8 mouse cellular contexts compared by ENCODE assay signal in genomic region chr10:42680582-42681001, GRCm38 (mm10).
DNase-seq lines count a peak whose midpoint lies in the region; ATAC-seq and TF ChIP-seq lines count a peak whose summit lies in the region.

No protein-coding gene starts in this region.

- H3K9me3 ChIP-seq in forebrain, embryonic 10.5 days, result no peaks in the 10 kb centered on the region
- H3K9me3 ChIP-seq in forebrain, embryonic 16.5 days (ENCODE audit: control insufficient read depth, low read length), result peaks cover 2% of the 10 kb centered on the region; the same call in 1 of the 2 replicates
- no peaks in the 10 kb centered on the region for H3K9me3 ChIP-seq in ES-Bruce4 (replicated peaks; ENCODE audit: control insufficient read depth, insufficient read depth, low read length, poor library complexity, severe bottlenecking)

- no peak for TF ChIP-seq POLR2A in ES-Bruce4 (IDR thresholded peaks at IDR 0.05; ENCODE audit: insufficient read depth, low read length)

- H3K4me3 ChIP-seq in forebrain, embryonic 10.5 days, result peak overlapping the region; percentile 83; the same call in 1 of the 2 replicates
- no peak overlapping the region for H3K4me3 ChIP-seq in forebrain, embryonic 16.5 days (replicated peaks; ENCODE audit: low read length)
- H3K4me3 ChIP-seq in ES-Bruce4 (ENCODE audit: low read depth, low read length), result peak overlapping the region; percentile 46

- no peak overlapping the region; the same call in 1 of the 2 replicates for H3K4me2 ChIP-seq in forebrain, embryonic 16.5 days (ENCODE audit: low read length)

- peaks cover 15% of the 10 kb centered on the region; the same call in 1 of the 2 replicates for H3K27me3 ChIP-seq in forebrain, embryonic 10.5 days (ENCODE audit: poor library complexity, severe bottlenecking)
- H3K27me3 ChIP-seq in forebrain, embryonic 16.5 days (replicated peaks; ENCODE audit: control insufficient read depth, insufficient read depth, low read length), result no peaks in the 10 kb centered on the region
- no peaks in the 10 kb centered on the region for H3K27me3 ChIP-seq in ES-Bruce4 (ENCODE audit: control insufficient read depth, insufficient read depth, low read length, poor library complexity, severe bottlenecking)

- no peak for TF ChIP-seq EP300 in ES-Bruce4 (IDR thresholded peaks at IDR 0.05; ENCODE audit: insufficient read depth, low read depth, low read length)

- peaks cover 10% of the 10 kb centered on the region for H3K36me3 ChIP-seq in forebrain, embryonic 10.5 days (replicated peaks)
- peaks cover 8% of the 10 kb centered on the region for H3K36me3 ChIP-seq in forebrain, embryonic 16.5 days (ENCODE audit: control insufficient read depth, insufficient read depth)
- H3K36me3 ChIP-seq in ES-Bruce4 (ENCODE audit: control insufficient read depth, insufficient read depth, low read length, poor library complexity, severe bottlenecking), result no peaks in the 10 kb centered on the region

- no peak for ATAC-seq in forebrain, embryonic 16.5 days
- ATAC-seq in hematopoietic stem cell, adult 5-6 weeks (replicated peaks in 1 of 2; ENCODE audit: insufficient read depth in 1 of 2, low FRiP score in 2 of 2, low TSS enrichment in 1 of 2, low read depth in 1 of 2, poor library complexity in 2 of 2, severe bottlenecking in 2 of 2), result peak; percentile 30; a peak in 1 of 4 replicates
- peak; percentile 44 for ATAC-seq in megakaryocyte, adult 5-6 weeks (ENCODE audit: poor library complexity, severe bottlenecking)

- peaks cover 34% of the 10 kb centered on the region for H3K4me1 ChIP-seq in forebrain, embryonic 10.5 days
- H3K4me1 ChIP-seq in forebrain, embryonic 16.5 days (replicated peaks; ENCODE audit: control insufficient read depth, insufficient read depth, low read length), result peaks cover 17% of the 10 kb centered on the region
- H3K4me1 ChIP-seq in ES-Bruce4 (ENCODE audit: control insufficient read depth, insufficient read depth, low read length), result no peaks in the 10 kb centered on the region

- no peak for TF ChIP-seq CTCF in ES-Bruce4 (IDR thresholded peaks at IDR 0.05; ENCODE audit: low read depth, low read length)

- WGBS in forebrain, embryonic 10.5 days, result 9% methylated on average over 6 of the region's 6 CpGs
- WGBS in forebrain, embryonic 16.5 days, result 17% methylated on average over 6 of the region's 6 CpGs

- no peak for DNase-seq in forebrain, embryonic 10.5 days (ENCODE audit: extremely low spot score, low spot score)
- no peak for DNase-seq in Muller cell, postnatal 12 days (ENCODE audit: inconsistent ontology term)
- DNase-seq in cerebellum, postnatal 10 days, result no peak
- no peak for DNase-seq in spleen, adult 12 weeks (ENCODE audit: low spot score)

- no peak overlapping the region for H3K9ac ChIP-seq in forebrain, embryonic 16.5 days (replicated peaks; ENCODE audit: low read depth, low read length)
- no peak overlapping the region for H3K9ac ChIP-seq in ES-Bruce4 (ENCODE audit: low read depth, poor library complexity, severe bottlenecking)

- H3K27ac ChIP-seq in forebrain, embryonic 10.5 days, result no peak overlapping the region
- H3K27ac ChIP-seq in forebrain, embryonic 16.5 days (ENCODE audit: low read length), result no peak overlapping the region
- H3K27ac ChIP-seq in ES-Bruce4 (ENCODE audit: insufficient read depth, low read length), result no peak overlapping the region
